Mouse (Mus musculus) forebrain, embryonic 12.5 days (tissue): ENCODE measurements around the gene Prkca. TPM values are rescaled to one million over a fixed set of nuclear protein-coding genes. Genes with fewer than 3 reads are reported as not detected.

Experiments used
- ATAC-seq: fragments of 200-750 bp; cut with Nextera tagmentation; 2 replicates; pipeline ENCODE4 v1.8.0; 2017; ENCODE audit warnings: moderate TSS enrichment; ENCODE audit not compliant: low FRiP score
- H3K27ac ChIP-seq: fragments of 300-500 bp; sonication (generic); 2 replicates; pipeline ENCODE4 v1.5.1; 2016; ENCODE audit warnings: mild to moderate bottlenecking
- H3K27me3 ChIP-seq: fragments of 300-500 bp; sonication (generic); 2 replicates; pipeline ENCODE4 v1.6.1; 2016; ENCODE audit warnings: mild to moderate bottlenecking
- H3K36me3 ChIP-seq: fragments of 300-500 bp; sonication (generic); replicated peaks from 2 replicates; pipeline ENCODE4 v1.6.1; 2016; ENCODE audit warnings: mild to moderate bottlenecking
- H3K4me1 ChIP-seq: fragments of 300-500 bp; sonication (generic); 2 replicates; pipeline ENCODE4 v1.6.1; 2016
- H3K4me2 ChIP-seq: fragments of 300-500 bp; sonication (generic); 2 replicates; pipeline ENCODE4 v1.6.1; 2016; ENCODE audit warnings: mild to moderate bottlenecking, moderate library complexity
- H3K4me3 ChIP-seq: fragments of 300-500 bp; sonication (generic); replicated peaks from 2 replicates; pipeline ENCODE4 v1.5.1; 2016; ENCODE audit warnings: mild to moderate bottlenecking
- H3K9ac ChIP-seq: fragments of 300-500 bp; sonication (generic); 2 replicates; pipeline ENCODE4 v1.6.1; 2016; ENCODE audit warnings: mild to moderate bottlenecking
- H3K9me3 ChIP-seq: fragments of 300-500 bp; sonication (generic); 2 replicates; pipeline ENCODE4 v1.6.1; 2016
- WGBS: fragments of 180-500 bp; shearing (Covaris S2); methylation state at CpG from one replicate; pipeline ENCODE4 v1.1.7; 2016; 5-methylcytosine and 5-hydroxymethylcytosine counted together
- polyA plus RNA-seq: library from polyadenylated mRNA; unstranded; fragments of >200 nt; fragmentation: Nextera tagmentation; extraction: Ambion mirVana; gene quantifications from 2 replicates; pipeline ENCODE4 v1.2.1, GENCODE M21; 2016

The Prkca gene
- polyA plus RNA-seq, 1 experiment from 2014 or later: 4.6 TPM

GRCm38 (mm10) chr11:108072606-108073243 lies 271.0 kb downstream of the Prkca start:
- no peaks in the 10 kb centered on the region for H3K4me1 ChIP-seq
- no peak for ATAC-seq
- H3K36me3 ChIP-seq: no peaks in the 10 kb centered on the region
- H3K9ac ChIP-seq: no peak overlapping the region
- H3K27ac ChIP-seq: no peak overlapping the region
- WGBS: 80% methylated on average over 6 of the region's 6 CpGs
- H3K27me3 ChIP-seq: no peaks in the 10 kb centered on the region
- H3K4me2 ChIP-seq: no peak overlapping the region
- H3K4me3 ChIP-seq: no peak overlapping the region
- H3K9me3 ChIP-seq: no peaks in the 10 kb centered on the region

- Histone ChIP-seq H3K4me2 (no peak overlapping the region), H3K9me3 (no peaks in the 10 kb centered on the region), H3K27me3 (no peaks in the 10 kb centered on the region), H3K36me3 (no peaks in the 10 kb centered on the region), H3K27ac (no peak overlapping the region), H3K9ac (no peak overlapping the region), H3K4me1 (no peaks in the 10 kb centered on the region), H3K4me3 (no peak overlapping the region)
- ATAC-seq: no peak
- 85% methylated on average over 6 of the region's 6 CpGs for WGBS
Measured at GRCm38 (mm10) chr11:108071230-108071629, 272.5 kb downstream of the Prkca start.

- Histone ChIP-seq H3K4me3 (no peak overlapping the region), H3K36me3 (no peaks in the 10 kb centered on the region), H3K27ac (no peak overlapping the region), H3K4me2 (no peak overlapping the region), H3K4me1 (no peaks in the 10 kb centered on the region), H3K9me3 (no peaks in the 10 kb centered on the region), H3K27me3 (no peaks in the 10 kb centered on the region), H3K9ac (no peak overlapping the region)
- 67% methylated on average over 6 of the region's 6 CpGs for WGBS
- no peak for ATAC-seq
Measured at GRCm38 (mm10) chr11:108070038-108070437, 273.7 kb downstream of the Prkca start.

DNA sequence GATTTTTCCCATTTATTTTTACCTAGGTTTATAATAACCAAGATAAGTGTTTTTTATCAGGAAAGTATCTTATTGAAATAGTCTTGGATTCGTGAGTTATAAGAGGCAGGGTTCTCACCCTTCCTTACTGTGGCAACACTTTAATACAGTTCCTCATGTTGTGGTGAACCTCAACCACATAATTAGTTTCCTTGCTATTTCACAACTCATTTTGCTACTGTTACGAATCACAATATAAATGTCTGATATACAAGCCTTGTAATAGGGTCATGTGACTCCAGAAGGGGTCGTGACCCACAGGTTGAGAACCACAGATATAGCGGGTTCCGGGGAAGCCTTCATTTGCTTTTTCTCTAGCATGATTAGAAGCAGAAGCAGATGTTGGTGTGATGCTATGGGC lies 275.3 kb downstream of the Prkca start:
- Histone ChIP-seq H3K27me3 (no peaks in the 10 kb centered on the region), H3K9ac (no peak overlapping the region), H3K36me3 (no peaks in the 10 kb centered on the region), H3K4me1 (no peaks in the 10 kb centered on the region), H3K9me3 (no peaks in the 10 kb centered on the region), H3K27ac (no peak overlapping the region), H3K4me2 (no peak overlapping the region), H3K4me3 (no peak overlapping the region)
- 94% methylated on average over 5 of the region's 5 CpGs for WGBS
- ATAC-seq: no peak

DNA sequence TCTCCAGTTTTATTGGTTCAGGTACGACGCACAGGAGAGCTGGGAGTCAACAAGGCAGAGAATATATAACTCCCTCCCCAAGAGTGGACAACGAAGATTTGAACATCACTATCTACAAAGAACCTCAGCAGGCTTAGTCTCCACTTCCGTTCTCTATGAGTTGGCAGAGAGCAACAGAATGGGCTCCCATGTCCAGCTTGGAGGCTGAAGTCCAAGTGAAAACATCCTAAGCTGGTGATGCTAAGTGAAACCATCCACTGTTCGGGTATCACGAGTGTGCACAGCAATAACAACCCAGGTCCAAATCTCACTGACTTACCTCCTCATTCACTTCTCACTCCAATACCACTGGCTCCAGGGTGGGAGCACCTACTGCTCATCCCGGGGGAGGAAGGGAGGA lies 276.6 kb downstream of the Prkca start:
- H3K36me3 ChIP-seq: no peaks in the 10 kb centered on the region
- no peaks in the 10 kb centered on the region for H3K4me1 ChIP-seq
- 94% methylated on average over 7 of the region's 7 CpGs for WGBS
- no peak overlapping the region for H3K4me2 ChIP-seq
- no peak overlapping the region for H3K4me3 ChIP-seq
- no peaks in the 10 kb centered on the region for H3K27me3 ChIP-seq
- no peaks in the 10 kb centered on the region for H3K9me3 ChIP-seq
- no peak overlapping the region for H3K9ac ChIP-seq
- no peak overlapping the region for H3K27ac ChIP-seq
- no peak for ATAC-seq

GRCm38 (mm10) chr11:108064401-108064800 lies 279.3 kb downstream of the Prkca start:
- ATAC-seq: no peak
- H3K27me3 ChIP-seq: no peaks in the 10 kb centered on the region

DNA sequence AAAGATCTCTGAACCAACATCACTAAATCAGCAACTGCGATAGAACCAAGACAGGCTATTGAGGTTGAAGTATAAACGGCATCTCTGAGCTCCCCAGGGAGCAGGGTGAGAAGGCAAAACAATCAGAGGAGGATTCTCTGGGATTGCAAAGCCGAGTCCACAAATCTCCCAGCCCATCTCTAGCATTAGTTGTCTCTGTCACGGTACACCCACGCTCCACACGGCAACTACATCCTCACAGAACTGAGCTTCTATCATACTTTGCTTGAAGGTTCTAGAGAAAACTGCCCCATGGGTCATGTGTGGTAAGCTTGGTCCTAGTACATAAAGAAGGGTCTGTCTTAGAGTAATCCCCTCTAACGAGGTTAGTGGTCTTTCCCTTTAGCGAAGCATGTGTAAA lies 280.6 kb downstream of the Prkca start:
- Histone ChIP-seq H3K27me3 (no peaks in the 10 kb centered on the region), H3K36me3 (no peaks in the 10 kb centered on the region), H3K4me2 (no peak overlapping the region), H3K27ac (no peak overlapping the region), H3K4me1 (no peaks in the 10 kb centered on the region), H3K9ac (no peak overlapping the region), H3K9me3 (no peaks in the 10 kb centered on the region), H3K4me3 (no peak overlapping the region)
- ATAC-seq: no peak
- WGBS: 57% methylated on average over 8 of the region's 8 CpGs

More at GRCm38 (mm10) chr11:108064401-108064800, 279.3 kb downstream of the Prkca start:
- Histone ChIP-seq H3K4me2 (no peak overlapping the region), H3K4me3 (no peak overlapping the region), H3K9ac (no peak overlapping the region), H3K36me3 (no peaks in the 10 kb centered on the region), H3K4me1 (no peaks in the 10 kb centered on the region), H3K9me3 (no peaks in the 10 kb centered on the region), H3K27ac (no peak overlapping the region)
- WGBS: 69% methylated on average over 3 of the region's 3 CpGs

- whole genome bisulfite sequencing: 85% methylated on average over 17 of the region's 17 CpGs
- H3K36me3 ChIP-seq: no peaks in the 10 kb centered on the region
- no peaks in the 10 kb centered on the region for H3K9me3 ChIP-seq
- H3K4me2 ChIP-seq: no peak overlapping the region
- H3K27me3 ChIP-seq: no peaks in the 10 kb centered on the region
- ATAC-seq: no peak
- no peak overlapping the region for H3K27ac ChIP-seq
- no peak overlapping the region for H3K9ac ChIP-seq
- H3K4me3 ChIP-seq: no peak overlapping the region
- H3K4me1 ChIP-seq: no peaks in the 10 kb centered on the region
Measured at GRCm38 (mm10) chr11:108061571-108062479, 281.9 kb downstream of the Prkca start.

DNA sequence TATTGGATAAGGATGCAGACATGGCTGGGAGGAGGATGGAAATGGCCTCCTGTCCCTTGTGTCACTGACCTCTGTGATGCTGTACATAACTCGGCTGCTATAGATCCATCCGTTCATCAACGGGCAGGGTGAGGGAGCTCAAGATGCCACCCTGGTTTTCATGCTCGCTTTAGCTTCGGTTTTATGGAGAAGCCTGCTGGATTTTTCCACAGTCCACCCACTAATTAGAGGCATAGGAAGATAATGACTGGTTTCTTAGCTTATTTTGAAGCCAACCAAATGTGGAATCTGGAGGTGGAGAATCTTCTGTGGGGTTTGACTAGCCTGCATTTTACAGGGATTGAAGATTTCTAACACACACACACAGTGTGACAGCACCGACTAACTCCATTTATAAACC lies 286.6 kb downstream of the Prkca start:
- H3K4me1 ChIP-seq: no peaks in the 10 kb centered on the region
- H3K4me3 ChIP-seq: no peak overlapping the region
- no peak overlapping the region for H3K9ac ChIP-seq
- H3K9me3 ChIP-seq: no peaks in the 10 kb centered on the region
- no peak for ATAC-seq
- H3K27ac ChIP-seq: no peak overlapping the region
- H3K27me3 ChIP-seq: no peaks in the 10 kb centered on the region
- H3K4me2 ChIP-seq: no peak overlapping the region
- no peaks in the 10 kb centered on the region for H3K36me3 ChIP-seq
- WGBS: 93% methylated on average over 6 of the region's 6 CpGs

DNA sequence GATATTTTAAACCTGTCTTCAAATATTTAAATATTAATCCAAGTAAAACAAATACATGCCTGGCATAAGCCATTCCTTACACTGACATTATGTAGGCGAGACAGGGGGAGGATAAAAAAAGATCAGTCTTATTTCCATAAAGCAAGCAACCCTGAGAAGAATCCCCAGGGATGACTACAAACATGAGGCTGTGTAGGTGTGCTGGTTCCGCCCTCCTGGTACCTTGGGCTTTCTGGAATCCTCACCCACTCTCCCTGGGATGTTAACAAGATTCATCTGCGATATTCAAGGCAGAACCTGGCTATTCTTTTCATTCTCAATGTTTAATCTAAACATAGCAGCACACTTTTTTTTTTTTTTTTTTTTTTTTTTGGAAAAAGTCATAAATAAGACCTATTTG lies 289.1 kb downstream of the Prkca start:
- Histone ChIP-seq H3K36me3 (no peaks in the 10 kb centered on the region), H3K4me3 (no peak overlapping the region), H3K9me3 (no peaks in the 10 kb centered on the region), H3K27me3 (no peaks in the 10 kb centered on the region), H3K4me2 (no peak overlapping the region), H3K9ac (no peak overlapping the region), H3K4me1 (no peaks in the 10 kb centered on the region), H3K27ac (no peak overlapping the region)
- WGBS: 88% methylated on average over 3 of the region's 3 CpGs
- no peak for ATAC-seq

DNA sequence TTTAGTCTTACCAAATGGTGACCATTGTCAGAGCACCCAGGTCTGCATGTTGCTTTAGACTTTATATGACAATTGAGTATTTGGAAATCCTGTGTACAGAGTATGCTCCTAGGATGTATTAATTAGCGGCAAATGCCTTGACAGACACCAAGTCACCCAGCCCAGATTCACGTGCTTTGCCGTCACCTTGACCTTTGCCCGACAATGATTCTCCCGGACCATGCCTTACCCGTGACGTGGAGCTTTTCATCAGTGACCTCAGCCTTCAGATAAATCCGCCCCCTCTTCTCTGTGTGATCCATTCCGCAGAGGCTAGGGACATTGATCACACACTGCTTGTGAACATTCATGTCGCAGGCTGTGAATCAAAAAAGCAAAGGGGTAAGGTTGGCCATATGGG lies 290.0 kb downstream of the Prkca start:
- Histone ChIP-seq H3K9me3 (no peaks in the 10 kb centered on the region), H3K27me3 (no peaks in the 10 kb centered on the region), H3K4me1 (no peaks in the 10 kb centered on the region), H3K27ac (no peak overlapping the region), H3K4me3 (no peak overlapping the region), H3K4me2 (no peak overlapping the region), H3K36me3 (no peaks in the 10 kb centered on the region), H3K9ac (no peak overlapping the region)
- 85% methylated on average over 10 of the region's 10 CpGs for WGBS
- ATAC-seq: no peak

GRCm38 (mm10) chr11:108041669-108042068 lies 302.1 kb downstream of the Prkca start:
- Histone ChIP-seq H3K4me2 (no peak overlapping the region), H3K9ac (no peak overlapping the region), H3K9me3 (no peaks in the 10 kb centered on the region), H3K4me3 (no peak overlapping the region), H3K36me3 (no peaks in the 10 kb centered on the region), H3K27ac (no peak overlapping the region), H3K27me3 (peaks cover 10% of the 10 kb centered on the region), H3K4me1 (peaks cover 12% of the 10 kb centered on the region)
- ATAC-seq: no peak
- WGBS: 67% methylated on average over 7 of the region's 7 CpGs

GRCm38 (mm10) chr11:108040823-108041222 lies 302.9 kb downstream of the Prkca start:
- Histone ChIP-seq H3K9me3 (no peaks in the 10 kb centered on the region), H3K4me3 (no peak overlapping the region), H3K9ac (no peak overlapping the region), H3K4me2 (no peak overlapping the region), H3K4me1 (peaks cover 12% of the 10 kb centered on the region), H3K27ac (no peak overlapping the region), H3K27me3 (peaks cover 16% of the 10 kb centered on the region), H3K36me3 (no peaks in the 10 kb centered on the region)
- no peak for ATAC-seq
- 71% methylated on average over 2 of the region's 2 CpGs for WGBS
